Comparison of ENCODE assay signal across 8 mouse cellular contexts in the genomic region with DNA sequence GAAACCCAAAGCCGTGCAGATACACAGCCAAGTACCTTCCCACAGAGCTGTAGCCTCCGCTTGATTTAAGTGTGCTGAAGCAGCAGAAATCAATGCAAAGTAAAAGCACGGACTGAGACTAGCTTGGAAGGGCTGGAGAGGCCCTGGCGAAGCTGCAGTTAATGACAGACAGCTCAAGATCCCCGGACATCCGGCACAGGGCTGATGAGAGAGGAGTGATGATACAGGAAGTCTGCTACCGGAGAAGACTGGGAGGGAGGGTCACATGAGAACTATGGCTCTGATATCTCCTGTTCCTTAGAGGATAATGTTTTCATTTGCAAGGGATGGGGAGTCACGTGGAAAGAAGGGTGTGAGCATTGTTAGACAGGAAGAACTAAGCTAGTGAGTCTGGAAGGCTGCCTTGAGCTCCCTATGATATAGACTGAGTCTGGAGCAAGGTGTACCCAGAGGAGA. TPM values are rescaled to one million over a fixed set of nuclear protein-coding genes. Genes with fewer than 3 reads are reported as not detected.
DNase-seq lines count a peak whose midpoint lies in the region; ATAC-seq and TF ChIP-seq lines count a peak whose summit lies in the region.

No protein-coding gene starts in this region.

- ATAC-seq in embryonic facial prominence, embryonic 12.5 days (ENCODE audit: insufficient number of reproducible peaks, insufficient read depth, low FRiP score, low TSS enrichment) = peak; percentile 63
- ATAC-seq in heart, embryonic 12.5 days (ENCODE audit: insufficient number of reproducible peaks, low FRiP score) = peak; percentile 81
- ATAC-seq in kidney, embryonic 15.5 days (replicated peaks; ENCODE audit: low FRiP score) = peak; percentile 86
- no peak for ATAC-seq in activated CD4-positive, CD25-positive, alpha-beta regulatory T cell, adult 4 months

- TF ChIP-seq POLR2A in testis, adult 2 months (IDR thresholded peaks at IDR 0.05; ENCODE audit: control insufficient read depth, low read depth, low read length) = no peak

- peak overlapping the region; percentile 16 for H3K4me2 ChIP-seq in embryonic facial prominence, embryonic 12.5 days (replicated peaks)
- H3K4me2 ChIP-seq in heart, embryonic 12.5 days = peak overlapping the region; percentile 47
- H3K4me2 ChIP-seq in kidney, embryonic 15.5 days = peak overlapping the region; percentile 49

- H3K9me3 ChIP-seq in embryonic facial prominence, embryonic 12.5 days = no peaks in the 10 kb centered on the region
- no peaks in the 10 kb centered on the region for H3K9me3 ChIP-seq in heart, embryonic 12.5 days (replicated peaks)
- H3K9me3 ChIP-seq in kidney, embryonic 15.5 days (replicated peaks) = no peaks in the 10 kb centered on the region

- no peak overlapping the region for H3K9ac ChIP-seq in embryonic facial prominence, embryonic 12.5 days
- no peak overlapping the region for H3K9ac ChIP-seq in heart, embryonic 12.5 days
- H3K9ac ChIP-seq in kidney, embryonic 15.5 days = no peak overlapping the region

- no peak for TF ChIP-seq CTCF in testis, adult 2 months (IDR thresholded peaks at IDR 0.05; ENCODE audit: control insufficient read depth, insufficient read depth, insufficient replicate concordance, low read depth, low read length)

- no peak overlapping the region for H3K4me3 ChIP-seq in embryonic facial prominence, embryonic 12.5 days
- no peak overlapping the region for H3K4me3 ChIP-seq in heart, embryonic 12.5 days
- H3K4me3 ChIP-seq in kidney, embryonic 15.5 days (replicated peaks) = peak overlapping the region; percentile 17; the same call in 1 of the 2 replicates
- H3K4me3 ChIP-seq in testis, adult 2 months (ENCODE audit: control insufficient read depth, low read depth, low read length) = peak overlapping the region; percentile 3; the same call in 1 of the 2 replicates

- WGBS in embryonic facial prominence, embryonic 12.5 days = 7% methylated on average over 8 of the region's 8 CpGs
- WGBS in heart, embryonic 12.5 days = 17% methylated on average over 8 of the region's 8 CpGs
- 11% methylated on average over 8 of the region's 8 CpGs for WGBS in kidney, embryonic 15.5 days

- H3K36me3 ChIP-seq in embryonic facial prominence, embryonic 12.5 days = no peaks in the 10 kb centered on the region
- H3K36me3 ChIP-seq in heart, embryonic 12.5 days = no peaks in the 10 kb centered on the region
- H3K36me3 ChIP-seq in kidney, embryonic 15.5 days = no peaks in the 10 kb centered on the region
- H3K36me3 ChIP-seq in testis, adult 2 months (ENCODE audit: control insufficient read depth, insufficient read depth, low read length) = no peaks in the 10 kb centered on the region

- H3K27ac ChIP-seq in embryonic facial prominence, embryonic 12.5 days = peak overlapping the region; percentile 61
- peak overlapping the region; percentile 25 for H3K27ac ChIP-seq in heart, embryonic 12.5 days (ENCODE audit: poor library complexity, severe bottlenecking)
- peak overlapping the region; percentile 83 for H3K27ac ChIP-seq in kidney, embryonic 15.5 days
- H3K27ac ChIP-seq in testis, adult 2 months (ENCODE audit: control insufficient read depth, insufficient read depth, low read depth, low read length) = peak overlapping the region; percentile 67

- peak; percentile 45 for DNase-seq in brain, adult 2 months (ENCODE audit: low read depth, low spot score)
- DNase-seq in lung, postnatal 4 days = peak; percentile 14 to 32
- no peak for DNase-seq in c-Kit-positive CD71-positive TER-119-positive erythroid progenitor cells, embryonic 14.5 days (ENCODE audit: low spot score)

- H3K27me3 ChIP-seq in embryonic facial prominence, embryonic 12.5 days = no peaks in the 10 kb centered on the region
- no peaks in the 10 kb centered on the region for H3K27me3 ChIP-seq in heart, embryonic 12.5 days (replicated peaks)
- no peaks in the 10 kb centered on the region for H3K27me3 ChIP-seq in kidney, embryonic 15.5 days
- H3K27me3 ChIP-seq in testis, adult 2 months (ENCODE audit: control insufficient read depth, insufficient read depth, low read length) = no peaks in the 10 kb centered on the region

- H3K4me1 ChIP-seq in embryonic facial prominence, embryonic 12.5 days = peaks cover 9% of the 10 kb centered on the region
- H3K4me1 ChIP-seq in heart, embryonic 12.5 days (replicated peaks) = peaks cover 22% of the 10 kb centered on the region
- peaks cover 32% of the 10 kb centered on the region for H3K4me1 ChIP-seq in kidney, embryonic 15.5 days
- peaks cover 6% of the 10 kb centered on the region for H3K4me1 ChIP-seq in testis, adult 2 months (ENCODE audit: control insufficient read depth, insufficient read depth, low read length)

RNA-seq across cellular contexts. Expression of a gene that starts 13.1 kb away (rescaled TPM):
- polyA plus RNA-seq in embryonic facial prominence, embryonic 12.5 days (2016; fragmentation: Nextera tagmentation; extraction: Ambion mirVana) = 7.3 and 8.5 TPM in 2 replicates
- polyA plus RNA-seq in heart, embryonic 12.5 days (2016; fragmentation: Nextera tagmentation; extraction: Ambion mirVana) = 12.4 and 13.1 TPM in 2 replicates
- polyA plus RNA-seq in kidney, embryonic 15.5 days (2015; fragmentation: Nextera tagmentation; extraction: Ambion mirVana) = 66.6 and 67.2 TPM in 2 replicates
- 8.6 and 14.8 TPM in 2 replicates for polyA plus RNA-seq in testis, adult 2 months (2012; rRNA removed)
- polyA plus RNA-seq in activated CD4-positive, CD25-positive, alpha-beta regulatory T cell, adult 4 months (2017; shearing (Covaris generic)) = under 1 TPM in 1 of 2 experiments, not detected in 1; 0.89 TPM

RNA-seq across cellular contexts. Expression of a gene that starts 37.6 kb away (rescaled TPM):
- polyA plus RNA-seq in embryonic facial prominence, embryonic 12.5 days (2016; fragmentation: Nextera tagmentation; extraction: Ambion mirVana) = not detected in 2 replicates
- polyA plus RNA-seq in heart, embryonic 12.5 days (2016; fragmentation: Nextera tagmentation; extraction: Ambion mirVana) = not detected in 2 replicates
- 0.17 and 0.47 TPM in 2 replicates for polyA plus RNA-seq in kidney, embryonic 15.5 days (2015; fragmentation: Nextera tagmentation; extraction: Ambion mirVana)
- polyA plus RNA-seq in testis, adult 2 months (2012; rRNA removed) = 0.22 and 0.23 TPM in 2 replicates
- not detected for polyA plus RNA-seq in activated CD4-positive, CD25-positive, alpha-beta regulatory T cell, adult 4 months (2017; shearing (Covaris generic))

RNA-seq across cellular contexts. Expression of a gene that starts 49.1 kb away (rescaled TPM):
- 0.17 and 0.39 TPM in 2 replicates for polyA plus RNA-seq in embryonic facial prominence, embryonic 12.5 days (2016; fragmentation: Nextera tagmentation; extraction: Ambion mirVana)
- polyA plus RNA-seq in heart, embryonic 12.5 days (2016; fragmentation: Nextera tagmentation; extraction: Ambion mirVana) = 0.04 TPM in 1 of 2 replicates, not detected in the other
- 0.03 TPM in 1 of 2 replicates, not detected in the other for polyA plus RNA-seq in kidney, embryonic 15.5 days (2015; fragmentation: Nextera tagmentation; extraction: Ambion mirVana)
- 186 and 202 TPM in 2 replicates for polyA plus RNA-seq in testis, adult 2 months (2012; rRNA removed)
- not detected for polyA plus RNA-seq in activated CD4-positive, CD25-positive, alpha-beta regulatory T cell, adult 4 months (2017; shearing (Covaris generic))

Comparison
In these comparisons a context has a peak if more than half of its experiments do, and no peak if none do; other contexts are left out.
1. H3K27ac ChIP-seq: peak in every context shown above with its lines; median percentile 83 in kidney, embryonic 15.5 days; 67 in testis, adult 2 months; 61 in embryonic facial prominence, embryonic 12.5 days; 25 in heart, embryonic 12.5 days.
2. H3K4me3 ChIP-seq: peak in kidney, embryonic 15.5 days (single experiment) and testis, adult 2 months (single experiment); none in embryonic facial prominence, embryonic 12.5 days (single experiment) and heart, embryonic 12.5 days (single experiment).
3. RNA of a gene that starts 49.1 kb away (polyA plus RNA-seq): 186 to 202 TPM in testis, adult 2 months; 0.17 to 0.39 TPM in embryonic facial prominence, embryonic 12.5 days, 0.04 TPM in heart, embryonic 12.5 days, 0.03 TPM in kidney, embryonic 15.5 days and not detected in activated CD4-positive, CD25-positive, alpha-beta regulatory T cell, adult 4 months; every median in the first group is over 100 times any median in the second.
4. Peak in every context shown above with its lines, with median percentiles within 50 percentile points of each other: H3K4me2 ChIP-seq.